Mouse (Mus musculus): Measurements from ENCODE around the gene Nek8.
"Not testable (repeated sequence)": the region's sequence is repeated elsewhere in the genome, so short reads cannot be mapped to it uniquely, and the experiment has no call there.

Gene Nek8

GRCm38 (mm10) chr11:78176402-78176862 is at the start of gene Nek8, which contains the start of gene Tlcd1:
Nek8 (minus strand) TSS chr11:78176675.
Tlcd1 (plus strand) TSS chr11:78176711.
- DNase-seq (ENCODE audit: low spot score) = no peak

- DNase-seq (ENCODE audit: low spot score) = no peak
Observed at GRCm38 (mm10) chr11:78223586-78223985, 47.1 kb upstream of the Nek8 start.

GRCm38 (mm10) chr11:78215709-78216317 is 39.3 kb upstream of the Nek8 start:
- no peak for DNase-seq (ENCODE audit: low spot score)

- DNase-seq (ENCODE audit: low spot score) = no peak
Observed at GRCm38 (mm10) chr11:78213086-78213817, 36.8 kb upstream of the Nek8 start.

- no peak for DNase-seq (ENCODE audit: low spot score)
Observed at GRCm38 (mm10) chr11:78211513-78211912, 35.0 kb upstream of the Nek8 start.

- no peak for DNase-seq (ENCODE audit: low spot score)
Observed at GRCm38 (mm10) chr11:78210615-78211014, 34.1 kb upstream of the Nek8 start.

GRCm38 (mm10) chr11:78209886-78210285 is 33.4 kb upstream of the Nek8 start:
- no peak for DNase-seq (ENCODE audit: low spot score)

GRCm38 (mm10) chr11:78207190-78207589 is 30.7 kb upstream of the Nek8 start:
- no peak for DNase-seq (ENCODE audit: low spot score)

GRCm38 (mm10) chr11:78205361-78206206 is 29.1 kb upstream of the Nek8 start:
- DNase-seq (ENCODE audit: low spot score) = no peak

GRCm38 (mm10) chr11:78204287-78204686 is 27.8 kb upstream of the Nek8 start:
- DNase-seq (ENCODE audit: low spot score) = no peak

GRCm38 (mm10) chr11:78202372-78202771 is 25.9 kb upstream of the Nek8 start:
- DNase-seq (ENCODE audit: low spot score) = no peak

- no peak for DNase-seq (ENCODE audit: low spot score)
Observed at GRCm38 (mm10) chr11:78195101-78195863, 18.8 kb upstream of the Nek8 start.

GRCm38 (mm10) chr11:78194411-78195100 is 18.1 kb upstream of the Nek8 start:
- DNase-seq (ENCODE audit: low spot score) = no peak

- no peak for DNase-seq (ENCODE audit: low spot score)
Observed at GRCm38 (mm10) chr11:78193113-78193512, 16.6 kb upstream of the Nek8 start, which contains the start of gene Proca1. Proca1 (plus strand) TSS chr11:78193392.

- DNase-seq (ENCODE audit: low spot score) = no peak
Observed at GRCm38 (mm10) chr11:78190041-78190440, 13.6 kb upstream of the Nek8 start.

GRCm38 (mm10) chr11:78189234-78190040 is 13.0 kb upstream of the Nek8 start:
- no peak for DNase-seq (ENCODE audit: low spot score)

GRCm38 (mm10) chr11:78188331-78189233 is 12.1 kb upstream of the Nek8 start, which contains the start of gene Rab34:
Rab34 (plus strand) TSS chr11:78188430.
- DNase-seq (ENCODE audit: low spot score) = no peak

- not testable (repeated sequence) for DNase-seq (ENCODE audit: low spot score)
Observed at GRCm38 (mm10) chr11:78184702-78185101, 8.2 kb upstream of the Nek8 start.

- DNase-seq (ENCODE audit: low spot score) = no peak
Observed at GRCm38 (mm10) chr11:78183884-78184514, 7.5 kb upstream of the Nek8 start.

All from layer of hippocampus, adult 9-10 months (tissue).